11 mouse cellular contexts compared by ENCODE assay signal in genomic region chr10:84656618-84657017, GRCm38 (mm10). TPM values are rescaled to one million over a fixed set of nuclear protein-coding genes. Genes with fewer than 3 reads are reported as not detected.
A peak's percentile ranks its signal among the peaks of the same experiment; 100 is the strongest.
DNase-seq lines count a peak whose midpoint lies in the region; ATAC-seq lines count a peak whose summit lies in the region.
"Had no signal": no experiment of that assay in that cellular context is flagged by ENCODE, and none has a peak within 500 bp of the region (broad histone marks: within the 10 kb centered on the region; RNA-seq: fewer than 3 reads in every experiment).

No protein-coding gene starts in this region.

- ATAC-seq in hindbrain, embryonic 14.5 days (ENCODE audit: low FRiP score), result no peak

- peaks cover 36% of the 10 kb centered on the region for H3K36me3 ChIP-seq in heart, embryonic 10.5 days
- H3K36me3 ChIP-seq in hindbrain, embryonic 14.5 days (replicated peaks; ENCODE audit: control insufficient read depth, insufficient read depth), result peaks cover 21% of the 10 kb centered on the region; the same call in 1 of the 2 replicates

- no peak overlapping the region for H3K9ac ChIP-seq in hindbrain, embryonic 14.5 days
- H3K9ac ChIP-seq: embryonic facial prominence, embryonic 12.5 days had no signal

- no peaks in the 10 kb centered on the region for H3K4me1 ChIP-seq in heart, embryonic 10.5 days
- H3K4me1 ChIP-seq in hindbrain, embryonic 14.5 days (replicated peaks; ENCODE audit: control insufficient read depth, insufficient read depth, low read length), result peaks cover 17% of the 10 kb centered on the region; the same call in 1 of the 2 replicates
- H3K4me1 ChIP-seq: embryonic facial prominence, embryonic 12.5 days had no signal

- no peak overlapping the region for H3K4me2 ChIP-seq in hindbrain, embryonic 14.5 days (replicated peaks)
- H3K4me2 ChIP-seq: embryonic facial prominence, embryonic 12.5 days had no signal

- H3K9me3 ChIP-seq in heart, embryonic 10.5 days, result no peaks in the 10 kb centered on the region
- no peaks in the 10 kb centered on the region for H3K9me3 ChIP-seq in hindbrain, embryonic 14.5 days (ENCODE audit: control insufficient read depth, low read length)
- H3K9me3 ChIP-seq: embryonic facial prominence, embryonic 12.5 days had no signal

- peak; percentile 75 to 82 for DNase-seq in heart, adult 18-20 months
- no peak for DNase-seq in heart, embryonic 10.5 days (ENCODE audit: low spot score)
- DNase-seq in adipocyte (ENCODE audit: low spot score), result peak; percentile 49
- peak; percentile 69 for DNase-seq in gastrocnemius, postnatal 10 days
- peak; percentile 33 to 65 for DNase-seq in kidney, postnatal 25 days
- no peak for DNase-seq in frontal cortex, adult 2 months (ENCODE audit: extremely low spot score in 1 of 2, low spot score in 1 of 2)
- no peak for DNase-seq in hindbrain, embryonic 14.5 days (ENCODE audit: low spot score)

- no peak overlapping the region for H3K4me3 ChIP-seq in heart, embryonic 10.5 days
- no peak overlapping the region for H3K4me3 ChIP-seq in hindbrain, embryonic 14.5 days (replicated peaks; ENCODE audit: low read length)
- H3K4me3 ChIP-seq: embryonic facial prominence, embryonic 12.5 days; hindbrain, embryonic 10.5 days; left cerebral cortex, adult 2 months had no signal

- 83% methylated on average over 4 of the region's 4 CpGs for WGBS in heart, embryonic 10.5 days
- 84% methylated on average over 4 of the region's 4 CpGs for WGBS in hindbrain, embryonic 14.5 days

- H3K27me3 ChIP-seq in heart, embryonic 10.5 days (ENCODE audit: insufficient read depth, poor library complexity, severe bottlenecking), result no peaks in the 10 kb centered on the region
- H3K27me3 ChIP-seq in hindbrain, embryonic 14.5 days (ENCODE audit: control insufficient read depth, insufficient read depth, low read length), result no peaks in the 10 kb centered on the region
- H3K27me3 ChIP-seq: embryonic facial prominence, embryonic 12.5 days had no signal

- H3K27ac ChIP-seq in heart, embryonic 10.5 days, result no peak overlapping the region
- H3K27ac ChIP-seq in hindbrain, embryonic 14.5 days, result no peak overlapping the region
- H3K27ac ChIP-seq: embryonic facial prominence, embryonic 12.5 days; left cerebral cortex, adult 2 months; macrophage had no signal

RNA-seq across cellular contexts. Expression of gene Polr3b, which starts 34.5 kb away (rescaled TPM):
- total RNA-seq in heart, adult 18-20 months (2021), result 10 to 100 TPM; 11.5 to 12.6 TPM
- polyA plus RNA-seq in heart, embryonic 10.5 days (2016; fragmentation: Nextera tagmentation; extraction: Ambion mirVana), result 15.6 and 15.8 TPM in 2 replicates
- total RNA-seq in gastrocnemius, postnatal 10 days (2021), result 10 to 100 TPM; 14.6 to 15.7 TPM
- polyA plus RNA-seq in frontal cortex, adult 2 months (2012; rRNA removed), result 8.1 and 8.3 TPM in 2 replicates
- polyA plus RNA-seq in hindbrain, embryonic 14.5 days (2014; fragmentation: Nextera tagmentation; extraction: Ambion mirVana), result 16.9 and 17.2 TPM in 2 replicates

Comparison
In these comparisons a context has a peak if more than half of its experiments do, and no peak if none do; other contexts are left out.
1. DNase-seq: peak in heart, adult 18-20 months (2 of 2), adipocyte (single experiment), gastrocnemius, postnatal 10 days (single experiment) and kidney, postnatal 25 days (2 of 2); none in heart, embryonic 10.5 days (single experiment), frontal cortex, adult 2 months (0 of 2) and hindbrain, embryonic 14.5 days (single experiment).